Comparison of ENCODE assay signal across 8 mouse cellular contexts in genomic region chr14:25842688-25843003, GRCm38 (mm10). TPM values are rescaled to one million over a fixed set of nuclear protein-coding genes. Genes with fewer than 3 reads are reported as not detected.
DNase-seq lines count a peak whose midpoint lies in the region; ATAC-seq and TF ChIP-seq lines count a peak whose summit lies in the region.

No protein-coding gene starts in this region.

- peak overlapping the region; percentile 62 for H3K4me3 ChIP-seq in lung, embryonic 14.5 days (ENCODE audit: low read depth, low read length)
- peak overlapping the region; percentile 74 for H3K4me3 ChIP-seq in limb, embryonic 14.5 days (replicated peaks; ENCODE audit: low read length)
- peak overlapping the region; percentile 56 for H3K4me3 ChIP-seq in olfactory bulb, adult 2 months (ENCODE audit: insufficient read depth, low read depth, low read length)

- H3K9ac ChIP-seq in lung, embryonic 14.5 days: peak overlapping the region; percentile 55
- H3K9ac ChIP-seq in limb, embryonic 14.5 days (ENCODE audit: low read depth, low read length, severe bottlenecking): peak overlapping the region; percentile 63

- TF ChIP-seq CTCF in lung, embryonic 14.5 days (IDR thresholded peaks at IDR 0.05; ENCODE audit: low read depth): no peak
- no peak for TF ChIP-seq CTCF in olfactory bulb, adult 2 months (IDR thresholded peaks at IDR 0.05; ENCODE audit: insufficient read depth, low read depth, low read length)

- no peaks in the 10 kb centered on the region for H3K4me1 ChIP-seq in lung, embryonic 14.5 days (ENCODE audit: insufficient read depth)
- H3K4me1 ChIP-seq in limb, embryonic 14.5 days (ENCODE audit: control insufficient read depth, insufficient read depth, low read length): no peaks in the 10 kb centered on the region; the same call in 1 of the 2 replicates
- peaks cover 13% of the 10 kb centered on the region for H3K4me1 ChIP-seq in olfactory bulb, adult 2 months (ENCODE audit: control insufficient read depth, insufficient read depth, low read length)

- no peak for TF ChIP-seq POLR2A in limb, embryonic 14.5 days (IDR thresholded peaks at IDR 0.05; ENCODE audit: borderline replicate concordance, extremely low read depth, insufficient read depth, insufficient read length)
- no peak for TF ChIP-seq POLR2A in olfactory bulb, adult 2 months (IDR thresholded peaks at IDR 0.05; ENCODE audit: insufficient read depth, low read depth, low read length)

- no peak for DNase-seq in lung, embryonic 14.5 days
- no peak for DNase-seq in lung, postnatal 25 days (ENCODE audit: low spot score)
- no peak for DNase-seq in limb, embryonic 14.5 days (ENCODE audit: low spot score)
- no peak for DNase-seq in gastrocnemius, postnatal 10 days
- no peak for DNase-seq in frontal cortex, postnatal 10 days (ENCODE audit: low spot score in 2 of 2)
- DNase-seq in adrenal gland, postnatal 14 days: no peak

- H3K9me3 ChIP-seq in lung, embryonic 14.5 days (ENCODE audit: low read depth, low read length): no peaks in the 10 kb centered on the region
- H3K9me3 ChIP-seq in limb, embryonic 14.5 days (ENCODE audit: control insufficient read depth, low read length): no peaks in the 10 kb centered on the region

- no peak overlapping the region; the same call in 1 of the 2 replicates for H3K27ac ChIP-seq in lung, embryonic 14.5 days (ENCODE audit: low read depth)
- H3K27ac ChIP-seq in limb, embryonic 14.5 days (replicated peaks; ENCODE audit: low read depth, low read length): no peak overlapping the region
- no peak overlapping the region for H3K27ac ChIP-seq in olfactory bulb, adult 2 months (ENCODE audit: insufficient read depth, low read depth, low read length)

- H3K27me3 ChIP-seq in lung, embryonic 14.5 days (ENCODE audit: insufficient read depth, low read length): peaks cover 19% of the 10 kb centered on the region
- peaks cover 12% of the 10 kb centered on the region for H3K27me3 ChIP-seq in limb, embryonic 14.5 days (ENCODE audit: control insufficient read depth, insufficient read depth, low read length)

- ATAC-seq in lung, embryonic 14.5 days (ENCODE audit: insufficient read depth): no peak
- peak; percentile 41 for ATAC-seq in erythroblast, adult 5-6 weeks (replicated peaks; ENCODE audit: low FRiP score, poor library complexity, severe bottlenecking)
- ATAC-seq in limb, embryonic 14.5 days (ENCODE audit: low FRiP score, low read depth): no peak

- H3K36me3 ChIP-seq in lung, embryonic 14.5 days (ENCODE audit: insufficient read depth): no peaks in the 10 kb centered on the region
- no peaks in the 10 kb centered on the region for H3K36me3 ChIP-seq in limb, embryonic 14.5 days (ENCODE audit: control insufficient read depth, insufficient read depth, low read length)

- WGBS in lung, embryonic 14.5 days: 1% methylated on average over 12 of the region's 12 CpGs
- 1% methylated on average over 12 of the region's 12 CpGs for WGBS in limb, embryonic 14.5 days
- WGBS in olfactory bulb, adult 2 months: 22% methylated on average over 12 of the region's 12 CpGs

- H3K4me2 ChIP-seq in lung, embryonic 14.5 days: peak overlapping the region; percentile 99
- peak overlapping the region; percentile 97 for H3K4me2 ChIP-seq in limb, embryonic 14.5 days (replicated peaks; ENCODE audit: low read depth, low read length, severe bottlenecking)

RNA-seq across cellular contexts. Expression of gene Anxa11, which starts 0.7 kb away (rescaled TPM):
- polyA plus RNA-seq in lung, embryonic 14.5 days (2014; fragmentation: Nextera tagmentation; extraction: Ambion mirVana): 19.4 and 23.7 TPM in 2 replicates
- 28.2 and 30.9 TPM in 2 replicates for total RNA-seq in erythroblast, adult 5-6 weeks (2015; ENCODE audit: low replicate concordance)
- total RNA-seq in erythroblast, adult 5-6 weeks (2017; ENCODE audit: low replicate concordance): 4.3 and 6.8 TPM in 2 replicates
- 20.3 and 22.4 TPM in 2 replicates for polyA plus RNA-seq in limb, embryonic 14.5 days (2012; rRNA removed)
- 18.7 and 20.5 TPM in 2 replicates for polyA plus RNA-seq in limb, embryonic 14.5 days (2014; fragmentation: Nextera tagmentation; extraction: Ambion mirVana)
- polyA plus RNA-seq in olfactory bulb, adult 2 months (2012; ENCODE audit: insufficient read depth, insufficient read length, low replicate concordance, missing spikeins): not detected in 2 replicates
- total RNA-seq in gastrocnemius, postnatal 10 days (2021): 10 to 100 TPM; 95.6 to 97.7 TPM
- 51.1 and 59.2 TPM in 2 replicates for total RNA-seq in adrenal gland, postnatal 14 days (2021)
